ENCODE assay signal across 33 mouse cellular contexts in the genomic region with DNA sequence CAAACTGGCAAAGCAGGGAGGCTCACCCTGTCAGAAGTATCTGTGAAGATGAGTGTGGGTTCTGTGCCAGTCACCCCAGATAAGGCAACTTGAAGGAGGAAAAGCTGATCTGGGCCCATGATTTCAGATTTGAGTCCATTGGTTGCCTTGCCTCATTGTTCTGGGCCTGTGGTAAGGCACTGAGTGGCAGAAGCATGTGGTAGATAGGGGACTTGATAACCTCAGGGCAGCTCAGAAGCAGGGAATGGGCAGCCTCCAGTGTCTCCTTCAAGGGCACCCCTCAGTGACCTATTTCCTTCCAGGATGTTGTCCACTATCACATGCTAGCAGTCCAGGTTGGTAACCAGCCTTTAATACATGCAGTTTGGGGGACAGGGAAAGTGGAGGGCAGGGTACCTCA. TPM values are rescaled to one million over a fixed set of nuclear protein-coding genes. Genes with fewer than 3 reads are reported as not detected.
A peak's percentile ranks its signal among the peaks of the same experiment; 100 is the strongest.
DNase-seq lines count a peak whose midpoint lies in the region; ATAC-seq and TF ChIP-seq lines count a peak whose summit lies in the region.
"Had no signal": no experiment of that assay in that cellular context is flagged by ENCODE, and none has a peak within 500 bp of the region (broad histone marks: within the 10 kb centered on the region; RNA-seq: fewer than 3 reads in every experiment).

No protein-coding gene starts in this region.

- peak; percentile 16; the same call in 1 of the 2 replicates for ATAC-seq in liver, embryonic 14.5 days (ENCODE audit: insufficient read depth)
- no peak for ATAC-seq in liver, postnatal 0 days
- ATAC-seq in common myeloid progenitor, adult 5-6 weeks (replicated peaks; ENCODE audit: low read depth, poor library complexity, severe bottlenecking) = peak; percentile 55
- ATAC-seq in hindbrain, embryonic 14.5 days (ENCODE audit: low FRiP score) = no peak
- no peak for ATAC-seq in monocyte, adult 5-6 weeks (replicated peaks; ENCODE audit: insufficient number of reproducible peaks, low FRiP score, low TSS enrichment, poor library complexity, severe bottlenecking)
- ATAC-seq: forebrain, embryonic 14.5 days; hindbrain, embryonic 16.5 days; intestine, embryonic 15.5 days; lung, postnatal 0 days; midbrain, embryonic 16.5 days had no signal

- H3K27ac ChIP-seq in liver, embryonic 14.5 days = no peak overlapping the region
- H3K27ac ChIP-seq in liver, postnatal 0 days (ENCODE audit: low read depth) = no peak overlapping the region
- H3K27ac ChIP-seq in hindbrain, embryonic 14.5 days = no peak overlapping the region
- H3K27ac ChIP-seq: heart, adult 2 months; hindbrain, embryonic 10.5 days; intestine, embryonic 15.5 days; limb, embryonic 13.5 days; neural tube, embryonic 13.5 days; stomach, embryonic 15.5 days had no signal

- H3K27me3 ChIP-seq in liver, embryonic 14.5 days (ENCODE audit: control insufficient read depth, insufficient read depth, low read length) = no peaks in the 10 kb centered on the region
- H3K27me3 ChIP-seq in liver, postnatal 0 days (ENCODE audit: insufficient read depth, low read length) = no peaks in the 10 kb centered on the region
- no peaks in the 10 kb centered on the region for H3K27me3 ChIP-seq in megakaryocyte, embryonic 14.5 days (replicated peaks)
- no peaks in the 10 kb centered on the region for H3K27me3 ChIP-seq in hindbrain, embryonic 14.5 days (ENCODE audit: control insufficient read depth, insufficient read depth, low read length)
- H3K27me3 ChIP-seq: CH12.LX; heart, embryonic 12.5 days; intestine, embryonic 15.5 days; limb, embryonic 13.5 days; neural tube, embryonic 13.5 days; stomach, embryonic 15.5 days had no signal

- no peaks in the 10 kb centered on the region for H3K9me3 ChIP-seq in liver, embryonic 14.5 days (ENCODE audit: control insufficient read depth, low read length)
- no peaks in the 10 kb centered on the region for H3K9me3 ChIP-seq in liver, postnatal 0 days (ENCODE audit: low read length)
- H3K9me3 ChIP-seq in megakaryocyte, embryonic 14.5 days = no peaks in the 10 kb centered on the region
- H3K9me3 ChIP-seq in hindbrain, embryonic 14.5 days (ENCODE audit: control insufficient read depth, low read length) = no peaks in the 10 kb centered on the region
- H3K9me3 ChIP-seq: hindbrain, embryonic 10.5 days; intestine, embryonic 15.5 days; limb, embryonic 13.5 days; neural tube, embryonic 13.5 days; stomach, embryonic 15.5 days had no signal

- TF ChIP-seq EP300 in liver, embryonic 14.5 days (IDR thresholded peaks at IDR 0.05; ENCODE audit: low read depth) = no peak
- no peak for TF ChIP-seq EP300 in liver, postnatal 0 days (IDR thresholded peaks at IDR 0.05; ENCODE audit: low read depth)

- no peak overlapping the region for H3K4me3 ChIP-seq in liver, embryonic 14.5 days (ENCODE audit: insufficient read depth in 1 of 2, low read depth in 2 of 2, low read length in 2 of 2)
- H3K4me3 ChIP-seq in liver, postnatal 0 days (ENCODE audit: low read depth, low read length) = no peak overlapping the region
- peak overlapping the region; percentile 33 for H3K4me3 ChIP-seq in megakaryocyte, embryonic 14.5 days (replicated peaks)
- no peak overlapping the region for H3K4me3 ChIP-seq in hindbrain, embryonic 14.5 days (replicated peaks; ENCODE audit: low read length)
- H3K4me3 ChIP-seq: heart, adult 2 months; heart, embryonic 12.5 days; hindbrain, embryonic 10.5 days; intestine, embryonic 15.5 days; limb, embryonic 13.5 days; neural tube, embryonic 13.5 days; stomach, embryonic 15.5 days had no signal

- H3K4me2 ChIP-seq in liver, embryonic 14.5 days (ENCODE audit: low read depth) = no peak overlapping the region
- H3K4me2 ChIP-seq in liver, postnatal 0 days (ENCODE audit: low read depth, low read length) = no peak overlapping the region
- H3K4me2 ChIP-seq in hindbrain, embryonic 14.5 days (replicated peaks) = no peak overlapping the region
- H3K4me2 ChIP-seq: heart, embryonic 12.5 days; intestine, embryonic 15.5 days; limb, embryonic 13.5 days; liver, embryonic 11.5 days; midbrain, embryonic 11.5 days; neural tube, embryonic 13.5 days; stomach, embryonic 15.5 days had no signal

- H3K9ac ChIP-seq in liver, embryonic 14.5 days (replicated peaks) = no peak overlapping the region
- H3K9ac ChIP-seq in liver, postnatal 0 days (replicated peaks) = no peak overlapping the region
- H3K9ac ChIP-seq in hindbrain, embryonic 14.5 days = no peak overlapping the region
- H3K9ac ChIP-seq: heart, embryonic 12.5 days; intestine, embryonic 15.5 days; limb, embryonic 13.5 days; neural tube, embryonic 13.5 days; stomach, embryonic 15.5 days had no signal

- peaks cover 3 to 5% of the 10 kb centered on the region in 2 experiments; a peak in 3 of 4 replicates for H3K4me1 ChIP-seq in liver, embryonic 14.5 days (replicated peaks; ENCODE audit: control insufficient read depth in 2 of 2, insufficient read depth in 2 of 2, low read length in 1 of 2)
- peaks cover 5% of the 10 kb centered on the region for H3K4me1 ChIP-seq in liver, postnatal 0 days (ENCODE audit: insufficient read depth)
- H3K4me1 ChIP-seq in megakaryocyte, embryonic 14.5 days = peaks cover 54% of the 10 kb centered on the region
- H3K4me1 ChIP-seq in hindbrain, embryonic 14.5 days (replicated peaks; ENCODE audit: control insufficient read depth, insufficient read depth, low read length) = no peaks in the 10 kb centered on the region; the same call in 1 of the 2 replicates

- TF ChIP-seq CTCF in liver, embryonic 14.5 days (IDR thresholded peaks at IDR 0.05; ENCODE audit: low read depth) = no peak
- no peak for TF ChIP-seq CTCF in liver, postnatal 0 days (IDR thresholded peaks at IDR 0.05; ENCODE audit: low read depth)

- no peaks in the 10 kb centered on the region for H3K36me3 ChIP-seq in liver, embryonic 14.5 days (replicated peaks; ENCODE audit: control insufficient read depth, insufficient read depth, low read depth)
- H3K36me3 ChIP-seq in liver, postnatal 0 days (replicated peaks; ENCODE audit: insufficient read depth, low read length) = no peaks in the 10 kb centered on the region
- H3K36me3 ChIP-seq in megakaryocyte, embryonic 14.5 days (replicated peaks; ENCODE audit: low read length) = peaks cover under 1% of the 10 kb centered on the region
- H3K36me3 ChIP-seq in hindbrain, embryonic 14.5 days (replicated peaks; ENCODE audit: control insufficient read depth, insufficient read depth) = no peaks in the 10 kb centered on the region
- H3K36me3 ChIP-seq: hindbrain, embryonic 10.5 days; intestine, embryonic 15.5 days; limb, embryonic 13.5 days; neural tube, embryonic 13.5 days; stomach, embryonic 15.5 days had no signal

- DNase-seq in liver, embryonic 14.5 days (ENCODE audit: low read depth in 3 of 3, low spot score in 3 of 3) = no peak
- DNase-seq in liver, postnatal 0 days = no peak
- DNase-seq in hindbrain, embryonic 14.5 days (ENCODE audit: low spot score) = no peak
- DNase-seq in right cerebral cortex, postnatal 4 days = no peak
- no peak for DNase-seq in kidney, postnatal 25 days
- DNase-seq: adrenal gland, postnatal 25 days; cerebellum, adult 18-20 months; cerebellum, postnatal 25 days; gastrocnemius, postnatal 25 days; heart, adult 2 months; kidney, adult 2 months; kidney, postnatal 4 days; layer of hippocampus, adult 9-11 months; lung, adult 18-20 months; lung, postnatal 4 days; right cerebral cortex, postnatal 14 days; thymus, postnatal 25 days had no signal

RNA-seq across cellular contexts. Expression of a gene that starts 12.8 kb away (rescaled TPM):
- polyA plus RNA-seq in liver, embryonic 14.5 days (2012; rRNA removed) = 5.2 and 7.4 TPM in 2 replicates
- polyA plus RNA-seq in liver, embryonic 14.5 days (2014; fragmentation: Nextera tagmentation; extraction: Ambion mirVana) = 27.6 and 29.0 TPM in 2 replicates
- 33.3 and 37.0 TPM in 2 replicates for polyA plus RNA-seq in liver, postnatal 0 days (2015; fragmentation: Nextera tagmentation; extraction: Ambion mirVana)
- total RNA-seq in common myeloid progenitor, adult 5-6 weeks (2017) = 32.4 and 55.2 TPM in 2 replicates
- 3.2 and 5.4 TPM in 2 replicates for polyA plus RNA-seq in megakaryocyte, embryonic 14.5 days (2012; ENCODE audit: insufficient read depth, low replicate concordance)
- polyA plus RNA-seq in hindbrain, embryonic 14.5 days (2014; fragmentation: Nextera tagmentation; extraction: Ambion mirVana) = 296 and 305 TPM in 2 replicates
- total RNA-seq in monocyte, adult 5-6 weeks (2017) = 167 to 305 TPM (median 212 TPM) in 3 replicates

Comparison
In these comparisons a context has a peak if more than half of its experiments do, and no peak if none do; other contexts are left out.
1. ATAC-seq: peak in liver, embryonic 14.5 days (single experiment) and common myeloid progenitor, adult 5-6 weeks (single experiment); none in liver, postnatal 0 days (single experiment), hindbrain, embryonic 14.5 days (single experiment) and monocyte, adult 5-6 weeks (single experiment).